Mouse (Mus musculus): ENCODE results near the gene Shc3. TPM values are rescaled to one million over a fixed set of nuclear protein-coding genes. Genes with fewer than 3 reads are reported as not detected.

Shc3 gene
- polyA plus RNA-seq, 1 experiment from 2014 or later = 4.3 TPM

GRCm38 (mm10) chr13:51400186-51400719 lies 169.0 kb downstream of the Shc3 start:
- Histone ChIP-seq H3K36me3 (ENCODE audit: control insufficient read depth, insufficient read depth, low read length) (no peaks in the 10 kb centered on the region), H3K27me3 (replicated peaks; ENCODE audit: control insufficient read depth, insufficient read depth, low read length) (no peaks in the 10 kb centered on the region), H3K4me2 (ENCODE audit: low read length) (peak overlapping the region; percentile 60), H3K9me3 (replicated peaks; ENCODE audit: control insufficient read depth, low read length) (no peaks in the 10 kb centered on the region; the same call in 1 of the 2 replicates), H3K4me1 (ENCODE audit: control insufficient read depth, insufficient read depth, low read length) (peaks cover 8% of the 10 kb centered on the region; the same call in 1 of the 2 replicates), H3K27ac (ENCODE audit: low read depth, low read length) (no peak overlapping the region), H3K9ac (ENCODE audit: low read length) (peak overlapping the region; percentile 40; the same call in 1 of the 2 replicates), H3K4me3 (ENCODE audit: low read depth, low read length) (peak overlapping the region; percentile 27)
- no peak for DNase-seq (ENCODE audit: low spot score)
- peak; percentile 44 for ATAC-seq
- 39% methylated on average over 14 of the region's 14 CpGs for WGBS

- WGBS = 88% methylated on average over 3 of the region's 3 CpGs
- H3K27me3 ChIP-seq (replicated peaks; ENCODE audit: control insufficient read depth, insufficient read depth, low read length) = no peaks in the 10 kb centered on the region
- H3K4me2 ChIP-seq (ENCODE audit: low read length) = no peak overlapping the region
- H3K4me1 ChIP-seq (ENCODE audit: control insufficient read depth, insufficient read depth, low read length) = peaks cover 8% of the 10 kb centered on the region; the same call in 1 of the 2 replicates
- DNase-seq (ENCODE audit: low spot score) (no peak), ATAC-seq (no peak)
- no peaks in the 10 kb centered on the region; the same call in 1 of the 2 replicates for H3K9me3 ChIP-seq (replicated peaks; ENCODE audit: control insufficient read depth, low read length)
- H3K9ac ChIP-seq (ENCODE audit: low read length) = no peak overlapping the region
- no peaks in the 10 kb centered on the region for H3K36me3 ChIP-seq (ENCODE audit: control insufficient read depth, insufficient read depth, low read length)
- H3K27ac ChIP-seq (ENCODE audit: low read depth, low read length) = no peak overlapping the region
- H3K4me3 ChIP-seq (ENCODE audit: low read depth, low read length) = no peak overlapping the region
Observed at GRCm38 (mm10) chr13:51399562-51399961, 169.7 kb downstream of the Shc3 start.

GRCm38 (mm10) chr13:51397861-51398260 lies 171.4 kb downstream of the Shc3 start:
- no peaks in the 10 kb centered on the region; the same call in 1 of the 2 replicates for H3K9me3 ChIP-seq (replicated peaks; ENCODE audit: control insufficient read depth, low read length)
- H3K27ac ChIP-seq (ENCODE audit: low read depth, low read length) = no peak overlapping the region
- DNase-seq (ENCODE audit: low spot score) (no peak), ATAC-seq (no peak)
- 90% methylated on average over 6 of the region's 6 CpGs for WGBS
- H3K27me3 ChIP-seq (replicated peaks; ENCODE audit: control insufficient read depth, insufficient read depth, low read length) = no peaks in the 10 kb centered on the region
- H3K4me1 ChIP-seq (ENCODE audit: control insufficient read depth, insufficient read depth, low read length) = peaks cover 8% of the 10 kb centered on the region; the same call in 1 of the 2 replicates
- H3K4me2 ChIP-seq (ENCODE audit: low read length) = no peak overlapping the region
- no peak overlapping the region for H3K9ac ChIP-seq (ENCODE audit: low read length)
- no peaks in the 10 kb centered on the region for H3K36me3 ChIP-seq (ENCODE audit: control insufficient read depth, insufficient read depth, low read length)
- H3K4me3 ChIP-seq (ENCODE audit: low read depth, low read length) = no peak overlapping the region

- Histone ChIP-seq H3K9ac (ENCODE audit: low read length) (no peak overlapping the region), H3K36me3 (ENCODE audit: control insufficient read depth, insufficient read depth, low read length) (no peaks in the 10 kb centered on the region)
- no peak for ATAC-seq
Observed at GRCm38 (mm10) chr13:51392256-51392655, 177.0 kb downstream of the Shc3 start.

GRCm38 (mm10) chr13:51391359-51391916 lies 177.8 kb downstream of the Shc3 start:
- DNase-seq (ENCODE audit: low spot score) (no peak), ATAC-seq (no peak)
- Histone ChIP-seq H3K27ac (ENCODE audit: low read depth, low read length) (no peak overlapping the region), H3K9me3 (replicated peaks; ENCODE audit: control insufficient read depth, low read length) (no peaks in the 10 kb centered on the region; the same call in 1 of the 2 replicates), H3K27me3 (replicated peaks; ENCODE audit: control insufficient read depth, insufficient read depth, low read length) (no peaks in the 10 kb centered on the region), H3K4me2 (ENCODE audit: low read length) (no peak overlapping the region), H3K4me3 (ENCODE audit: low read depth, low read length) (no peak overlapping the region), H3K4me1 (ENCODE audit: control insufficient read depth, insufficient read depth, low read length) (no peaks in the 10 kb centered on the region), H3K9ac (ENCODE audit: low read length) (no peak overlapping the region), H3K36me3 (ENCODE audit: control insufficient read depth, insufficient read depth, low read length) (no peaks in the 10 kb centered on the region)
- 85% methylated on average over 6 of the region's 6 CpGs for WGBS

More at GRCm38 (mm10) chr13:51392256-51392655, 177.0 kb downstream of the Shc3 start:
- 67% methylated on average over 1 of the region's 1 CpGs for WGBS
- no peak for DNase-seq (ENCODE audit: low spot score)
- Histone ChIP-seq H3K27ac (ENCODE audit: low read depth, low read length) (no peak overlapping the region), H3K4me2 (ENCODE audit: low read length) (no peak overlapping the region), H3K4me1 (ENCODE audit: control insufficient read depth, insufficient read depth, low read length) (no peaks in the 10 kb centered on the region), H3K4me3 (ENCODE audit: low read depth, low read length) (no peak overlapping the region), H3K9me3 (replicated peaks; ENCODE audit: control insufficient read depth, low read length) (no peaks in the 10 kb centered on the region; the same call in 1 of the 2 replicates), H3K27me3 (replicated peaks; ENCODE audit: control insufficient read depth, insufficient read depth, low read length) (no peaks in the 10 kb centered on the region)

- 89% methylated on average over 4 of the region's 4 CpGs for WGBS
- no peak for ATAC-seq
- H3K27me3 ChIP-seq (replicated peaks; ENCODE audit: control insufficient read depth, insufficient read depth, low read length) = no peaks in the 10 kb centered on the region
- no peaks in the 10 kb centered on the region for H3K36me3 ChIP-seq (ENCODE audit: control insufficient read depth, insufficient read depth, low read length)
- no peaks in the 10 kb centered on the region; the same call in 1 of the 2 replicates for H3K9me3 ChIP-seq (replicated peaks; ENCODE audit: control insufficient read depth, low read length)
- no peak overlapping the region for H3K4me3 ChIP-seq (ENCODE audit: low read depth, low read length)
- H3K27ac ChIP-seq (ENCODE audit: low read depth, low read length) = no peak overlapping the region
- DNase-seq (ENCODE audit: low spot score) = no peak
- H3K9ac ChIP-seq (ENCODE audit: low read length) = no peak overlapping the region
- H3K4me1 ChIP-seq (ENCODE audit: control insufficient read depth, insufficient read depth, low read length) = no peaks in the 10 kb centered on the region
- no peak overlapping the region for H3K4me2 ChIP-seq (ENCODE audit: low read length)
Observed at GRCm38 (mm10) chr13:51390398-51390797, 178.8 kb downstream of the Shc3 start.

- H3K4me2 ChIP-seq (ENCODE audit: low read length) = no peak overlapping the region
- ATAC-seq = no peak
- no peak for DNase-seq (ENCODE audit: low spot score)
- no peaks in the 10 kb centered on the region for H3K4me1 ChIP-seq (ENCODE audit: control insufficient read depth, insufficient read depth, low read length)
- WGBS = 46% methylated on average over 4 of the region's 4 CpGs
- H3K27ac ChIP-seq (ENCODE audit: low read depth, low read length) = no peak overlapping the region
- H3K27me3 ChIP-seq (replicated peaks; ENCODE audit: control insufficient read depth, insufficient read depth, low read length) = no peaks in the 10 kb centered on the region
- no peak overlapping the region for H3K9ac ChIP-seq (ENCODE audit: low read length)
- no peaks in the 10 kb centered on the region for H3K9me3 ChIP-seq (replicated peaks; ENCODE audit: control insufficient read depth, low read length)
- no peaks in the 10 kb centered on the region for H3K36me3 ChIP-seq (ENCODE audit: control insufficient read depth, insufficient read depth, low read length)
- H3K4me3 ChIP-seq (ENCODE audit: low read depth, low read length) = no peak overlapping the region
Observed at GRCm38 (mm10) chr13:51387908-51388307, 181.3 kb downstream of the Shc3 start.

GRCm38 (mm10) chr13:51384899-51385298 lies 184.3 kb downstream of the Shc3 start:
- DNase-seq (ENCODE audit: low spot score) = no peak
- no peaks in the 10 kb centered on the region for H3K4me1 ChIP-seq (ENCODE audit: control insufficient read depth, insufficient read depth, low read length)
- no peak overlapping the region for H3K9ac ChIP-seq (ENCODE audit: low read length)
- H3K27me3 ChIP-seq (replicated peaks; ENCODE audit: control insufficient read depth, insufficient read depth, low read length) = no peaks in the 10 kb centered on the region
- no peaks in the 10 kb centered on the region for H3K36me3 ChIP-seq (ENCODE audit: control insufficient read depth, insufficient read depth, low read length)
- H3K4me2 ChIP-seq (ENCODE audit: low read length) = no peak overlapping the region
- H3K9me3 ChIP-seq (replicated peaks; ENCODE audit: control insufficient read depth, low read length) = no peaks in the 10 kb centered on the region
- no peak overlapping the region for H3K27ac ChIP-seq (ENCODE audit: low read depth, low read length)
- 80% methylated on average over 2 of the region's 2 CpGs for WGBS
- H3K4me3 ChIP-seq (ENCODE audit: low read depth, low read length) = no peak overlapping the region
- no peak for ATAC-seq

GRCm38 (mm10) chr13:51381498-51381897 lies 187.7 kb downstream of the Shc3 start:
- H3K27ac ChIP-seq (ENCODE audit: low read depth, low read length) = no peak overlapping the region
- H3K9ac ChIP-seq (ENCODE audit: low read length) = no peak overlapping the region
- H3K27me3 ChIP-seq (replicated peaks; ENCODE audit: control insufficient read depth, insufficient read depth, low read length) = no peaks in the 10 kb centered on the region
- H3K4me2 ChIP-seq (ENCODE audit: low read length) = no peak overlapping the region
- ATAC-seq = no peak
- H3K36me3 ChIP-seq (ENCODE audit: control insufficient read depth, insufficient read depth, low read length) = no peaks in the 10 kb centered on the region
- no peak for DNase-seq (ENCODE audit: low spot score)
- H3K9me3 ChIP-seq (replicated peaks; ENCODE audit: control insufficient read depth, low read length) = no peaks in the 10 kb centered on the region
- WGBS = 94% methylated on average over 6 of the region's 6 CpGs
- H3K4me1 ChIP-seq (ENCODE audit: control insufficient read depth, insufficient read depth, low read length) = no peaks in the 10 kb centered on the region
- H3K4me3 ChIP-seq (ENCODE audit: low read depth, low read length) = no peak overlapping the region
